Mouse (Mus musculus) MEL (cell line): ENCODE measurements around the gene Gtf2a1l. TPM values are rescaled to one million over a fixed set of nuclear protein-coding genes. Genes with fewer than 3 reads are reported as not detected.

Experiments
- DNase-seq: peaks from one replicate; pipeline ENCODE4 v3.0.0; 2011; ENCODE audit warnings: low read depth, low spot score
- H3K27ac ChIP-seq: 2 replicates; pipeline ENCODE4 v1.5.1; 2012; ENCODE audit warnings: low read depth, mild to moderate bottlenecking, control low read depth, low read length, moderate library complexity; ENCODE audit not compliant: control insufficient read depth
- H3K27me3 ChIP-seq, 2 experiments: fragments of 150-350 bp in 1 of 2; sonication (generic) in 1 of 2; 2 replicates each; pipeline ENCODE4 v1.6.1; 2012; ENCODE audit warnings: low read length in 2 of 2, mild to moderate bottlenecking in 2 of 2, improper control_type of control experiment in 1 of 2, moderate library complexity in 1 of 2; ENCODE audit not compliant: insufficient read depth in 2 of 2, control insufficient read depth in 1 of 2
- H3K36me3 ChIP-seq, 2 experiments: 2 replicates each; pipeline ENCODE4 v1.6.1; 2012 to 2014; ENCODE audit warnings: low read length in 2 of 2, improper control_type of control experiment in 1 of 2, inconsistent platforms in 1 of 2, mild to moderate bottlenecking in 1 of 2; ENCODE audit not compliant: insufficient read depth in 2 of 2, control insufficient read depth in 1 of 2
- H3K4me1 ChIP-seq, 2 experiments: fragments of 150-350 bp in 1 of 2; sonication (generic) in 1 of 2; 2 replicates each; pipeline ENCODE4 v1.6.1; 2012; ENCODE audit warnings: low read length in 2 of 2, improper control_type of control experiment in 1 of 2, mild to moderate bottlenecking in 1 of 2; ENCODE audit not compliant: insufficient read depth in 2 of 2, control insufficient read depth in 1 of 2
- H3K4me3 ChIP-seq, 2 experiments: fragments of 150-350 bp in 1 of 2; sonication (generic) in 1 of 2; 2 replicates each; pipeline ENCODE4 v1.5.1; 2012; ENCODE audit warnings: low read depth in 2 of 2, low read length in 2 of 2, mild to moderate bottlenecking in 2 of 2, moderate library complexity in 2 of 2, control low read depth in 1 of 2, improper control_type of control experiment in 1 of 2; ENCODE audit not compliant: control insufficient read depth in 1 of 2, insufficient read depth in 1 of 2
- H3K79me2 ChIP-seq: 2 replicates; pipeline ENCODE4 v1.6.1; 2012; ENCODE audit warnings: mild to moderate bottlenecking, low read length, moderate library complexity; ENCODE audit not compliant: control insufficient read depth, poor library complexity, insufficient read depth
- H3K9ac ChIP-seq: 2 replicates; pipeline ENCODE4 v1.6.1; 2012; ENCODE audit warnings: low read depth, mild to moderate bottlenecking, control low read depth, low read length, moderate library complexity; ENCODE audit not compliant: control insufficient read depth, poor library complexity, severe bottlenecking
- H3K9me3 ChIP-seq: fragments of 150-350 bp; sonication (generic); replicated peaks from 2 replicates; pipeline ENCODE4 v1.6.1; 2012; ENCODE audit warnings: mild to moderate bottlenecking, low read length, improper control_type of control experiment, moderate library complexity; ENCODE audit not compliant: insufficient read depth
- BHLHE40 ChIP-seq: IDR thresholded peaks from 2 replicates; pipeline ENCODE4 v1.6.1; 2012; ENCODE audit warnings: low read depth, mild to moderate bottlenecking, inconsistent platforms, low read length, improper control_type of control experiment, borderline replicate concordance
- CHD2 ChIP-seq: IDR thresholded peaks from 2 replicates; pipeline ENCODE4 v1.6.1; 2011; ENCODE audit warnings: low read length, improper control_type of control experiment
- ETS1 ChIP-seq: IDR thresholded peaks from 2 replicates; pipeline ENCODE4 v1.6.1; 2012; ENCODE audit warnings: low read depth, mild to moderate bottlenecking, inconsistent platforms, low read length, improper control_type of control experiment, moderate library complexity
- GATA1 ChIP-seq: IDR thresholded peaks from 2 replicates; pipeline ENCODE4 v1.6.1; 2011; ENCODE audit warnings: low read depth, low read length, improper control_type of control experiment
- JUND ChIP-seq: IDR thresholded peaks from 2 replicates; pipeline ENCODE4 v1.6.1; 2011; ENCODE audit warnings: low read depth, mild to moderate bottlenecking, improper control_type of control experiment, low read length
- KAT2A ChIP-seq: conservative IDR thresholded peaks from 2 replicates; pipeline ENCODE4 v1.6.1; 2012; ENCODE audit warnings: low read depth, low read length, improper control_type of control experiment, inconsistent platforms
- MEF2A ChIP-seq: IDR thresholded peaks from 2 replicates; pipeline ENCODE4 v1.6.1; 2014; ENCODE audit warnings: low read depth, mild to moderate bottlenecking, inconsistent platforms, low read length, improper control_type of control experiment; ENCODE audit not compliant: poor library complexity, insufficient replicate concordance, severe bottlenecking; ENCODE audit errors: extremely low read depth
- MXI1 ChIP-seq: IDR thresholded peaks from 2 replicates; pipeline ENCODE4 v1.6.1; 2011; ENCODE audit warnings: mild to moderate bottlenecking, low read depth, low read length, improper control_type of control experiment
- MYC ChIP-seq: IDR thresholded peaks from 2 replicates; pipeline ENCODE4 v1.6.1; 2011; ENCODE audit warnings: low read depth, mild to moderate bottlenecking, low read length, improper control_type of control experiment, moderate library complexity
- NELFE ChIP-seq: IDR thresholded peaks from 2 replicates; pipeline ENCODE4 v1.6.1; 2011; ENCODE audit warnings: low read depth, low read length, improper control_type of control experiment
- NRF1 ChIP-seq: IDR thresholded peaks from 2 replicates; pipeline ENCODE4 v1.6.1; 2014; ENCODE audit warnings: low read depth, mild to moderate bottlenecking, inconsistent platforms, low read length, improper control_type of control experiment, moderate library complexity; ENCODE audit not compliant: poor library complexity, insufficient read depth, severe bottlenecking
- POLR2A ChIP-seq, 2 experiments: IDR thresholded peaks; 2 replicates each; pipeline ENCODE4 v1.6.1; 2011 to 2012; ENCODE audit warnings: low read length in 2 of 2, mild to moderate bottlenecking in 2 of 2, control low read depth in 1 of 2, improper control_type of control experiment in 1 of 2, low read depth in 1 of 2, moderate library complexity in 1 of 2; ENCODE audit not compliant: control insufficient read depth in 1 of 2, insufficient read depth in 1 of 2, poor library complexity in 1 of 2
- POLR2AphosphoS2 ChIP-seq: IDR thresholded peaks from 2 replicates; pipeline ENCODE4 v1.6.1; 2011; ENCODE audit warnings: low read length, improper control_type of control experiment
- RAD21 ChIP-seq: IDR thresholded peaks from 2 replicates; pipeline ENCODE4 v1.6.1; 2011; ENCODE audit warnings: mild to moderate bottlenecking, low read depth, low read length, improper control_type of control experiment
- TCF12 ChIP-seq: IDR thresholded peaks from 2 replicates; pipeline ENCODE4 v1.6.1; 2014; ENCODE audit warnings: low read depth, mild to moderate bottlenecking, inconsistent platforms, low read length, improper control_type of control experiment, moderate library complexity
- ZC3H11A ChIP-seq: IDR thresholded peaks from 2 replicates; pipeline ENCODE4 v1.6.1; 2012; ENCODE audit warnings: low read depth, mild to moderate bottlenecking, inconsistent platforms, low read length, improper control_type of control experiment
- ZKSCAN1 ChIP-seq: IDR thresholded peaks from 2 replicates; pipeline ENCODE4 v1.6.1; 2012; ENCODE audit warnings: low read depth, mild to moderate bottlenecking, inconsistent platforms, low read length, improper control_type of control experiment, moderate library complexity
- ZMIZ1 ChIP-seq: IDR thresholded peaks from 2 replicates; pipeline ENCODE4 v1.6.1; 2012; ENCODE audit warnings: low read depth, mild to moderate bottlenecking, inconsistent platforms, low read length, improper control_type of control experiment, moderate library complexity
- polyA plus RNA-seq, 2 experiments: library from polyadenylated mRNA; stranded (reverse) in 1 of 2; unstranded in 1 of 2; fragments of >175 nt in 1 of 2; fragments of >200 nt in 1 of 2; gene quantifications; 2 replicates each; pipeline versions ENCODE4 v1.2.1 to v1.2.4; 2012; ENCODE audit warnings: low replicate concordance in 2 of 2, low read depth in 1 of 2; ENCODE audit not compliant: insufficient read length in 2 of 2, insufficient read depth in 1 of 2, missing spikeins in 1 of 2
- total RNA-seq: library from RNA; depleted of rRNA; stranded (reverse); fragments of 300-350 nt; gene quantifications from 2 replicates; pipeline ENCODE4 v1.2.3, GENCODE M21; 2012; rRNA removed

Gene Gtf2a1l
- total RNA-seq (not detected in 2 replicates), polyA plus RNA-seq (not detected)

DNA sequence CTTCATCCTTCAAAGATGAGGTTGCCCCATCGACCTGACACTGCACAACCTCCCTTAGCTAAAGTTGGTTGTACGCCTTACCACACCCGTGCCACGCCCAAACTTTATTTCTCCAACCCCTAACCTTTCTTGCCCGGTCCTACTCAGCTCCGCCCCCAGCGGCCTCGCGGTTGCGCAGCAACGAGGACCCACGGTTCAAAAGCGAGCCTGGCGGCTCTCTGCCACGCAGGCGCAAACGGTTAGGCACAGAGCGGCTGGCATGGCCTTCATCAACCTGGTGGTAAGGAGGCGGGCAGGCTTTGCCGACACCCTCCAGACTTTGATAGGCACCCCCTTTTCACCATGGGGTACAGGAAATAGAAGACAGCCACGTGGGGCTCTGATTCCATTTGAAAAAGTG lies at the start of gene Gtf2a1l:
TSS of gene Gtf2a1l (plus strand) at position 209 of the 400 bp plus-strand sequence.
- Histone ChIP-seq H3K27me3 (no peaks in the 10 kb centered on the region), H3K27ac (no peak within 1 kb of the TSS), H3K79me2 (no peaks in the 10 kb centered on the region), H3K4me3 (no peak within 1 kb of the TSS), H3K9ac (no peak within 1 kb of the TSS), H3K4me1 (peaks cover 0 to 2% of the 10 kb centered on the region in 2 experiments; a peak in 1 of 4 replicates), H3K36me3 (no peaks in the 10 kb centered on the region), H3K9me3 (no peaks in the 10 kb centered on the region)
- no peak for DNase-seq
- TF ChIP-seq MEF2A (no peak), RAD21 (no peak), TCF12 (no peak), ETS1 (no peak), POLR2A (IDR thresholded peaks at IDR 0.05; ENCODE audit: control insufficient read depth in 1 of 2, insufficient read depth in 1 of 2, low read depth in 1 of 2, low read length in 2 of 2, poor library complexity in 1 of 2) (no peak), BHLHE40 (no peak), MXI1 (no peak), GATA1 (no peak), POLR2AphosphoS2 (no peak), NRF1 (no peak)

DNA sequence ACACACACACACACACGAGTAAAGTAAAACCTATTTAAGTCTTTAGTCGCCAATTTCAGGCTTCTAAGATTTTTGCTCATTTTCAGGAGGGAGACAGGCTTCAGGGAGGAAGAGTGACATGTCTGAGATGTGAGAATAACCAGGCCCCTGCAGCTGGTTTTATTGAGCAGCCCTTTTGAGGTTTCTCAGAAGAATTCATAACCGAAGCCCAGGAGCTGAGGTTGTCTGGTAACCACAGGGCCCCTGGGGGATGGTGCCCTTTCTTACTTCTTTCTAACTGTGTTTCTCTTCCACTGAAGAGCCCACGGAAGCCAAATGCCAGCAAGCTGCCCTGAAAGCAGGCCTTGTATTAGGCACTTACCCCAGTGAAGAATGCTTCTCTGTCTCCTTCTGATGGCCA lies 47.5 kb upstream of the Gtf2a1l start:
- no peaks in the 10 kb centered on the region for H3K4me1 ChIP-seq
- no peak for DNase-seq
- no peaks in the 10 kb centered on the region for H3K9me3 ChIP-seq
- no peak overlapping the region for H3K27ac ChIP-seq
- no peaks in the 10 kb centered on the region for H3K36me3 ChIP-seq
- H3K4me3 ChIP-seq: no peak overlapping the region
- no peaks in the 10 kb centered on the region for H3K27me3 ChIP-seq
- H3K9ac ChIP-seq: no peak overlapping the region
- H3K79me2 ChIP-seq: no peaks in the 10 kb centered on the region
- TF ChIP-seq ZC3H11A (no peak), MXI1 (no peak), CHD2 (no peak), KAT2A (no peak), JUND (no peak), BHLHE40 (no peak), MYC (no peak), RAD21 (no peak)
- TF ChIP-seq, all 39 proteins: peak for 0

DNA sequence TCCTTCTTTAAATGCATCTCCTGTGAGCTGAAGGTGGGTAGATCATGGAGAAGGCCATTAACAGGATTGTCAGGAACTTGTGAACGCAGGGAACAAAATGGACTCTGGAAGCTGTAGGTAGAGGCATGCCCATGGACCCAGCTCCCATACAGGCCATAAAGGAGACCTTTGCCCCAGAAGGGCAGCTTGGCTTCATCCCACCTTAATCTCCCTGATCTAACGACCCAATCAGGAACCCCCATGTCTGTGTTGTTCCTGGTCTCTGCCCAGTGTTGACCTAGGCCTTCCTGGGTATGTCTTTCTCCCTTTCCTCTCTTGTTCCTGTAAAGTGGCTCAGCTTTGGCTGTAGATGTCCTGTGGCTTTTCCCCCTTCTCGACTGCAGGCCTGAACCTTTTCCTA lies 47.1 kb upstream of the Gtf2a1l start:
- Histone ChIP-seq H3K27ac (no peak overlapping the region), H3K79me2 (no peaks in the 10 kb centered on the region), H3K9ac (no peak overlapping the region), H3K36me3 (no peaks in the 10 kb centered on the region), H3K4me3 (no peak overlapping the region), H3K9me3 (no peaks in the 10 kb centered on the region), H3K27me3 (no peaks in the 10 kb centered on the region), H3K4me1 (no peaks in the 10 kb centered on the region)
- TF ChIP-seq POLR2A (IDR thresholded peaks at IDR 0.05; ENCODE audit: control insufficient read depth in 1 of 2, insufficient read depth in 1 of 2, low read depth in 1 of 2, low read length in 2 of 2, poor library complexity in 1 of 2) (0 out of 4 replicates have a peak, but pooled peaks of 1 of the 2 experiments have one; percentile 15), MYC (no peak), ZMIZ1 (no peak), NELFE (no peak), KAT2A (no peak), ZKSCAN1 (no peak)
- DNase-seq: no peak
